Mouse (Mus musculus) spleen, postnatal 14 days (tissue): ENCODE measurements around the gene Bche.

Source experiments
- DNase-seq, 2 experiments: peaks; one replicate each; pipeline ENCODE4 v3.0.0; 2021 to 2022; ENCODE audit warnings: low spot score in 2 of 2

Bche gene

GRCm38 (mm10) chr3:73708410-73708714 lies at the start of gene Bche:
TSS of gene Bche (minus strand) at chr3:73708415.
- DNase-seq = no peak

GRCm38 (mm10) chr3:73741998-73742397 lies 33.8 kb upstream of the Bche start:
- DNase-seq = no peak

GRCm38 (mm10) chr3:73731677-73732076 lies 23.5 kb upstream of the Bche start:
- no peak for DNase-seq

- DNase-seq = no peak
These were observed 21.3 kb upstream of the Bche start for GRCm38 (mm10) chr3:73729511-73729910.

- DNase-seq = no peak
These were observed 17.5 kb upstream of the Bche start for GRCm38 (mm10) chr3:73725711-73726110.

- no peak for DNase-seq
These were observed 16.7 kb upstream of the Bche start for GRCm38 (mm10) chr3:73724869-73725268.

- no peak for DNase-seq
These were observed 9.5 kb upstream of the Bche start for GRCm38 (mm10) chr3:73717610-73718284.

GRCm38 (mm10) chr3:73709871-73710270 lies 1.7 kb upstream of the Bche start:
- DNase-seq = no peak

- no peak for DNase-seq
These were observed 480 bp downstream of the Bche start for GRCm38 (mm10) chr3:73707461-73708409.

GRCm38 (mm10) chr3:73706544-73706943 lies 1.7 kb downstream of the Bche start:
- DNase-seq = no peak

GRCm38 (mm10) chr3:73698889-73699288 lies 9.3 kb downstream of the Bche start:
- no peak for DNase-seq

- DNase-seq = no peak
These were observed 34.9 kb downstream of the Bche start for GRCm38 (mm10) chr3:73673333-73673732.

- DNase-seq = no peak
These were observed 40.0 kb downstream of the Bche start for GRCm38 (mm10) chr3:73668172-73668571.

GRCm38 (mm10) chr3:73667245-73668131 lies 40.7 kb downstream of the Bche start:
- no peak for DNase-seq

- no peak for DNase-seq
These were observed 57.9 kb downstream of the Bche start for GRCm38 (mm10) chr3:73650281-73650680.

GRCm38 (mm10) chr3:73647064-73647463 lies 61.2 kb downstream of the Bche start:
- DNase-seq = no peak

GRCm38 (mm10) chr3:73611421-73611820 lies 96.8 kb downstream of the Bche start:
- DNase-seq = no peak

GRCm38 (mm10) chr3:73591757-73592533 lies 116.3 kb downstream of the Bche start:
- no peak for DNase-seq
